Mouse (Mus musculus): ENCODE measurements around the gene Fam222b.

The Fam222b gene

GRCm38 (mm10) chr11:78087756-78088281 lies 6.6 kb upstream of the Fam222b start:
- DNase-seq (ENCODE audit: low read depth in 1 of 2, low spot score in 2 of 2): no peak

GRCm38 (mm10) chr11:78094137-78094503 lies 340 bp upstream of the Fam222b start:
- no peak for DNase-seq (ENCODE audit: low read depth in 1 of 2, low spot score in 2 of 2)

GRCm38 (mm10) chr11:78095144-78095516 lies 670 bp downstream of the Fam222b start:
- no peak for DNase-seq (ENCODE audit: low read depth in 1 of 2, low spot score in 2 of 2)

GRCm38 (mm10) chr11:78097077-78097476 lies 2.6 kb downstream of the Fam222b start:
- no peak for DNase-seq (ENCODE audit: low read depth in 1 of 2, low spot score in 2 of 2)

- DNase-seq (ENCODE audit: low read depth in 1 of 2, low spot score in 2 of 2): no peak
Measured at GRCm38 (mm10) chr11:78100746-78101145, 6.3 kb downstream of the Fam222b start.

- DNase-seq (ENCODE audit: low read depth in 1 of 2, low spot score in 2 of 2): no peak
Measured at GRCm38 (mm10) chr11:78102142-78102541, 7.7 kb downstream of the Fam222b start.

GRCm38 (mm10) chr11:78102958-78103747 lies 8.7 kb downstream of the Fam222b start:
- DNase-seq (ENCODE audit: low read depth in 1 of 2, low spot score in 2 of 2): no peak

GRCm38 (mm10) chr11:78104501-78104900 lies 10.0 kb downstream of the Fam222b start:
- no peak for DNase-seq (ENCODE audit: low read depth in 1 of 2, low spot score in 2 of 2)

- DNase-seq (ENCODE audit: low read depth in 1 of 2, low spot score in 2 of 2): no peak
Measured at GRCm38 (mm10) chr11:78113616-78114015, 19.2 kb downstream of the Fam222b start.

GRCm38 (mm10) chr11:78114676-78115366 lies 20.4 kb downstream of the Fam222b start:
- peak in 1 of 2 experiments; percentile 2 for DNase-seq (ENCODE audit: low read depth in 1 of 2, low spot score in 2 of 2)

- DNase-seq (ENCODE audit: low read depth in 1 of 2, low spot score in 2 of 2): peak; percentile 21 to 28
Measured at GRCm38 (mm10) chr11:78115367-78116145, 21.1 kb downstream of the Fam222b start.

GRCm38 (mm10) chr11:78116146-78116410 lies 21.6 kb downstream of the Fam222b start:
- no peak for DNase-seq (ENCODE audit: low read depth in 1 of 2, low spot score in 2 of 2)

- no peak for DNase-seq (ENCODE audit: low read depth in 1 of 2, low spot score in 2 of 2)
Measured at GRCm38 (mm10) chr11:78118467-78118866, 24.0 kb downstream of the Fam222b start.

GRCm38 (mm10) chr11:78119898-78120297 lies 25.4 kb downstream of the Fam222b start:
- DNase-seq (ENCODE audit: low read depth in 1 of 2, low spot score in 2 of 2): no peak

- DNase-seq (ENCODE audit: low read depth in 1 of 2, low spot score in 2 of 2): no peak
Measured at GRCm38 (mm10) chr11:78121176-78121575, 26.7 kb downstream of the Fam222b start.

- no peak for DNase-seq (ENCODE audit: low read depth in 1 of 2, low spot score in 2 of 2)
Measured at GRCm38 (mm10) chr11:78122815-78123214, 28.4 kb downstream of the Fam222b start.

- DNase-seq (ENCODE audit: low read depth in 1 of 2, low spot score in 2 of 2): no peak
Measured at GRCm38 (mm10) chr11:78123782-78124181, 29.3 kb downstream of the Fam222b start.

GRCm38 (mm10) chr11:78125691-78126090 lies 31.2 kb downstream of the Fam222b start:
- DNase-seq (ENCODE audit: low read depth in 1 of 2, low spot score in 2 of 2): no peak

GRCm38 (mm10) chr11:78126739-78127138 lies 32.3 kb downstream of the Fam222b start:
- no peak for DNase-seq (ENCODE audit: low read depth in 1 of 2, low spot score in 2 of 2)

GRCm38 (mm10) chr11:78129458-78129857 lies 35.0 kb downstream of the Fam222b start:
- no peak for DNase-seq (ENCODE audit: low read depth in 1 of 2, low spot score in 2 of 2)

- DNase-seq (ENCODE audit: low read depth in 1 of 2, low spot score in 2 of 2): no peak
Measured at GRCm38 (mm10) chr11:78133915-78134314, 39.5 kb downstream of the Fam222b start.

- no peak for DNase-seq (ENCODE audit: low read depth in 1 of 2, low spot score in 2 of 2)
Measured at GRCm38 (mm10) chr11:78134344-78134743, 39.9 kb downstream of the Fam222b start.
